Mouse (Mus musculus): ENCODE results near the gene Aarsd1.

GRCm38 (mm10) chr11:101460321-101460720 is 42.9 kb upstream of the Aarsd1 start:
- TF ChIP-seq CTCF (IDR thresholded peaks at IDR 0.05) (no peak), EP300 (IDR thresholded peaks at IDR 0.05) (no peak)
